Mouse (Mus musculus): ENCODE measurements at regions not wholly inside any gene's neighbourhood (a gene's known extent, or its start where the extent isn't known, plus 50 kb on each side); places are given as distances from the start of the nearest gene placed in this dataset.

DNA sequence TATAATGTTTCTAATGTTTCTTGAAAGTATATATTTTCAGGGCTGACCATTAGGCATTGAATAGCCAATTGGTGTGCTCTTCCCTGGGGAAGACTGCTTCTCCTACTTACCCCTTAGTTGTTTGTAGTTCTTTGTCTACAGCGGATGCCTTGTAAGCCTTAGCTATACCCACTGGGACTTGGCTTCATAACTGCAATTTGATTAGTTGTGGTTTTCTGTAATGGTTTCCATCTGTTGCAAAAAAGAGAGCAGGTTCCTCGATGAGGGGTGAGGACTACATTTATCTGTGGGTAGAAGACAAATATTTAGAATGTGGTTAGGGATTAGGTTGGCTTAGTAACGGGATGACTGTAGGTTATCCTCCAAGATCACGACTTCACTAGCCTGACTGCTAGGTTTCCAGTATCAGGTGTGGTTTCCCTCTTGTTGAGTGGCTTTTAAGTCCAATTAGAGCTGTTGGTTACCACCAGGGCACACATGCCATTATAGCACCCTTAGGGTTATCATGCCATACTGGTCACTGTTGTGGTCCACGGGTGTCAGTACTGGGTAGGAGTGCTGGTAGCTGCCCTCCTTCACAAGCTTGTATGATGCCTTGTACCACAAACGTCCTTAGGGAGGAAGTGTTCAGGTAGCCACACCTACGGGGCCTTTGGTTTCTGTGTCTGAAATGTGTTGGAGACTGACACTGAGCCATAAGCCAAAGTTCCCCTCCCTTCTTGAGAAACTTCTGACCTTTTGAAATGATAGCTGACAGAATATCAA is 78.9 kb upstream of the Foxn3 start:
- no peak for TF ChIP-seq CTCF (IDR thresholded peaks at IDR 0.05; ENCODE audit: control insufficient read depth, insufficient read depth, insufficient read length)
- TF ChIP-seq USF1 (IDR thresholded peaks at IDR 0.05; ENCODE audit: low read depth), result no peak

Data from C2C12 (cell line).